Mouse (Mus musculus): Measurements from ENCODE around the gene Zfp382. TPM values are rescaled to one million over a fixed set of nuclear protein-coding genes. Genes with fewer than 3 reads are reported as not detected.

Zfp382 gene
- polyA plus RNA-seq (2015; fragmentation: Nextera tagmentation; extraction: Ambion mirVana) = 20.4 and 20.9 TPM in 2 replicates

- peak; percentile 97 for ATAC-seq (ENCODE audit: low FRiP score)
- peak within 1 kb of the TSS; percentile 82 for H3K4me2 ChIP-seq
- no peaks in the 10 kb centered on the region for H3K27me3 ChIP-seq (replicated peaks)
- under 1% methylated on average over 61 of the region's 61 CpGs for WGBS
- H3K9ac ChIP-seq (replicated peaks) = peak within 1 kb of the TSS; percentile 88
- H3K4me1 ChIP-seq = peaks cover 13% of the 10 kb centered on the region
- no peaks in the 10 kb centered on the region for H3K9me3 ChIP-seq (replicated peaks)
- H3K27ac ChIP-seq (replicated peaks) = peak within 1 kb of the TSS; percentile 90
- H3K36me3 ChIP-seq = peaks cover 4% of the 10 kb centered on the region
- peak within 1 kb of the TSS; percentile 83 for H3K4me3 ChIP-seq (replicated peaks)
These were observed at the start of gene Zfp382 for GRCm38 (mm10) chr7:30121308-30122187. Gene Zfp382 (plus strand): TSS chr7:30121942.

- H3K9me3 ChIP-seq (replicated peaks) = no peaks in the 10 kb centered on the region
- under 1% methylated on average over 50 of the region's 50 CpGs for WGBS
- peak within 1 kb of the TSS; percentile 84 for H3K27ac ChIP-seq (replicated peaks)
- peaks cover 20% of the 10 kb centered on the region for H3K36me3 ChIP-seq
- H3K27me3 ChIP-seq (replicated peaks) = no peaks in the 10 kb centered on the region
- peak within 1 kb of the TSS; percentile 94 for H3K4me2 ChIP-seq
- H3K4me3 ChIP-seq (replicated peaks) = peak within 1 kb of the TSS; percentile 64
- H3K4me1 ChIP-seq = peaks cover 11% of the 10 kb centered on the region
- H3K9ac ChIP-seq (replicated peaks) = peak within 1 kb of the TSS; percentile 83
- ATAC-seq (ENCODE audit: low FRiP score) = peak; percentile 93
These were observed 49.4 kb upstream of the Zfp382 start, which contains the start of gene Zfp82 for GRCm38 (mm10) chr7:30072146-30073028. Gene Zfp82 (minus strand): TSS chr7:30072900.

- Histone ChIP-seq H3K9me3 (replicated peaks) (no peaks in the 10 kb centered on the region), H3K27me3 (replicated peaks) (no peaks in the 10 kb centered on the region), H3K36me3 (peaks cover 41% of the 10 kb centered on the region), H3K4me1 (peaks cover 26% of the 10 kb centered on the region), H3K4me3 (replicated peaks) (no peak overlapping the region), H3K4me2 (no peak overlapping the region), H3K9ac (replicated peaks) (no peak overlapping the region), H3K27ac (replicated peaks) (no peak overlapping the region)
- ATAC-seq (ENCODE audit: low FRiP score) = no peak
- WGBS = 89% methylated on average over 9 of the region's 9 CpGs
These were observed 35.2 kb upstream of the Zfp382 start for GRCm38 (mm10) chr7:30086524-30086923.

- WGBS = 22% methylated on average over 6 of the region's 6 CpGs
- Histone ChIP-seq H3K9me3 (replicated peaks) (no peaks in the 10 kb centered on the region), H3K4me1 (peaks cover 33% of the 10 kb centered on the region), H3K27ac (replicated peaks) (no peak overlapping the region; the same call in 1 of the 2 replicates), H3K27me3 (replicated peaks) (no peaks in the 10 kb centered on the region), H3K36me3 (peaks cover 26% of the 10 kb centered on the region), H3K4me3 (replicated peaks) (peak overlapping the region; percentile 65), H3K4me2 (peak overlapping the region; percentile 85), H3K9ac (replicated peaks) (peak overlapping the region; percentile 62)
- ATAC-seq (ENCODE audit: low FRiP score) = no peak
These were observed 32.3 kb upstream of the Zfp382 start for GRCm38 (mm10) chr7:30089405-30089804.

- peak within 1 kb of the TSS; percentile 85 for H3K4me2 ChIP-seq
- WGBS = under 1% methylated on average over 40 of the region's 40 CpGs
These were observed 31.4 kb upstream of the Zfp382 start, which contains the start of the genes Gm26920 and Zfp566 for GRCm38 (mm10) chr7:30090092-30090969. Gene Gm26920 (minus strand): TSS chr7:30090410. Gene Zfp566 (minus strand): TSS chr7:30090527.

GRCm38 (mm10) chr7:30090970-30091585, 30.7 kb upstream of the Zfp382 start:
- WGBS = 9% methylated on average over 9 of the region's 9 CpGs
- peak overlapping the region; percentile 62 for H3K9ac ChIP-seq (replicated peaks)
- no peaks in the 10 kb centered on the region for H3K27me3 ChIP-seq (replicated peaks)
- no peaks in the 10 kb centered on the region for H3K9me3 ChIP-seq (replicated peaks)
- H3K4me3 ChIP-seq (replicated peaks) = peak overlapping the region; percentile 65
- H3K36me3 ChIP-seq = peaks cover 9% of the 10 kb centered on the region
- peaks cover 39% of the 10 kb centered on the region for H3K4me1 ChIP-seq
- peak overlapping the region; percentile 85 for H3K4me2 ChIP-seq
- peak overlapping the region; percentile 90 for H3K27ac ChIP-seq (replicated peaks)
- peak; percentile 1; the same call in 1 of the 2 replicates for ATAC-seq (ENCODE audit: low FRiP score)

More at GRCm38 (mm10) chr7:30090092-30090969, 31.4 kb upstream of the Zfp382 start, which contains the start of the genes Gm26920 and Zfp566:
- peak within 1 kb of the TSS; percentile 90 for H3K27ac ChIP-seq (replicated peaks)
- H3K9ac ChIP-seq (replicated peaks) = peak within 1 kb of the TSS; percentile 62
- peak within 1 kb of the TSS; percentile 65 for H3K4me3 ChIP-seq (replicated peaks)
- no peaks in the 10 kb centered on the region for H3K27me3 ChIP-seq (replicated peaks)
- peak; percentile 91 for ATAC-seq (ENCODE audit: low FRiP score)
- peaks cover 35% of the 10 kb centered on the region for H3K4me1 ChIP-seq
- peaks cover 17% of the 10 kb centered on the region for H3K36me3 ChIP-seq
- H3K9me3 ChIP-seq (replicated peaks) = no peaks in the 10 kb centered on the region

- H3K9ac ChIP-seq (replicated peaks) = no peak overlapping the region
- H3K27me3 ChIP-seq (replicated peaks) = no peaks in the 10 kb centered on the region
- H3K36me3 ChIP-seq = no peaks in the 10 kb centered on the region
- 84% methylated on average over 9 of the region's 9 CpGs for WGBS
- no peak for ATAC-seq (ENCODE audit: low FRiP score)
- H3K9me3 ChIP-seq (replicated peaks) = no peaks in the 10 kb centered on the region
- H3K27ac ChIP-seq (replicated peaks) = no peak overlapping the region
- H3K4me1 ChIP-seq = peaks cover 51% of the 10 kb centered on the region
- no peak overlapping the region for H3K4me3 ChIP-seq (replicated peaks)
- H3K4me2 ChIP-seq = no peak overlapping the region
These were observed 29.1 kb upstream of the Zfp382 start for GRCm38 (mm10) chr7:30092666-30093065.

GRCm38 (mm10) chr7:30093918-30094415, 27.8 kb upstream of the Zfp382 start:
- no peak for ATAC-seq (ENCODE audit: low FRiP score)
- peak overlapping the region; percentile 69 for H3K4me2 ChIP-seq
- no peaks in the 10 kb centered on the region for H3K9me3 ChIP-seq (replicated peaks)
- H3K36me3 ChIP-seq = 0 out of 2 replicates have a peak, but pooled peaks cover 4% of the 10 kb centered on the region
- H3K27me3 ChIP-seq (replicated peaks) = no peaks in the 10 kb centered on the region
- WGBS = 80% methylated on average over 6 of the region's 6 CpGs
- H3K27ac ChIP-seq (replicated peaks) = peak overlapping the region; percentile 98
- peaks cover 42% of the 10 kb centered on the region for H3K4me1 ChIP-seq
- H3K9ac ChIP-seq (replicated peaks) = peak overlapping the region; percentile 87
- peak overlapping the region; percentile 68 for H3K4me3 ChIP-seq (replicated peaks)

- Histone ChIP-seq H3K36me3 (peaks cover 13% of the 10 kb centered on the region), H3K9ac (replicated peaks) (peak within 1 kb of the TSS; percentile 87), H3K9me3 (replicated peaks) (no peaks in the 10 kb centered on the region), H3K4me2 (peak within 1 kb of the TSS; percentile 69), H3K27me3 (replicated peaks) (no peaks in the 10 kb centered on the region), H3K4me1 (peaks cover 35% of the 10 kb centered on the region), H3K4me3 (replicated peaks) (peak within 1 kb of the TSS; percentile 68), H3K27ac (replicated peaks) (peak within 1 kb of the TSS; percentile 98)
- peak; percentile 84 for ATAC-seq (ENCODE audit: low FRiP score)
- under 1% methylated on average over 26 of the region's 26 CpGs for WGBS
These were observed 26.9 kb upstream of the Zfp382 start, which contains the start of gene Zfp260 for GRCm38 (mm10) chr7:30094646-30095429. Gene Zfp260 (plus strand): TSS chr7:30094777.

All from neural tube, embryonic 15.5 days (tissue).